Mouse (Mus musculus) heart, postnatal 0 days (tissue): ENCODE results near the gene Dnah2.

Experiments
- CTCF ChIP-seq: IDR thresholded peaks from 2 replicates; pipeline ENCODE4 v1.5.1; 2016; ENCODE audit warnings: antibody characterized with exemption, control low read depth, low read depth
- EP300 ChIP-seq: IDR thresholded peaks from 2 replicates; pipeline ENCODE4 v1.6.1; 2016; ENCODE audit warnings: antibody characterized with exemption, low read depth

- TF ChIP-seq CTCF = no peak
- no peak for TF ChIP-seq EP300
Observed at GRCm38 (mm10) chr11:69412548-69412947, 136.4 kb downstream of the Dnah2 start.
